Mouse (Mus musculus): ENCODE measurements around the gene Tns4.

DNA sequence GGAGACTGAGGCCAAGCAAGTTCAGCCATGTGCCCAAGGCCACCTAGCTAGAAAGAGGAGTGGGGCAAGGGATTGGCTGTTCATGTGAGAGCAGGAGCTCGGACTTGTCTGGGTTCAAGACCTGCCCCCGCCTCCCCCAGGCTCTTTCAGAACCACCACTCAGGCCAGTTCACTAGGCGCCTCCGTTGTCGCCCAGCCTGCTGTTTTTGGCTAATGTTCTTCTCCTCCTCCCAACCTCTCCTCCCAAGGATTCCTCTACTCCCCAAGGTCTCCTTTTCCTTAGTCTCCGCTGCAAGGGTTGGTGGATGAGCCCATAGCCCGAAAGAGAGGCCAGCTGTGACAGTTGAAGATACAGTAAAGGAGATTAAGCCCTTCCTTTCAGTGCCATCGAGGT, 45.9 kb upstream of the Tns4 start:
- TF ChIP-seq CTCF (IDR thresholded peaks at IDR 0.05; ENCODE audit: insufficient read depth, low read depth, low read length) (no peak), POLR2A (IDR thresholded peaks at IDR 0.05; ENCODE audit: insufficient read depth, low read depth, low read length) (no peak)
